Mouse (Mus musculus) CH12.LX (cell line): Measurements from ENCODE around the gene Shroom4.

Source experiments
- CHD2 ChIP-seq: IDR thresholded peaks from 2 replicates; pipeline ENCODE4 v1.6.1; 2011; ENCODE audit warnings: low read length, improper control_type of control experiment
- CTCF ChIP-seq, 2 experiments: IDR thresholded peaks in 1 of 2; conservative IDR thresholded peaks in 1 of 2; 2 replicates each; pipeline ENCODE4 v1.5.1; 2011 to 2012; ENCODE audit warnings: low read depth in 2 of 2, low read length in 2 of 2, improper control_type of control experiment in 1 of 2, inconsistent platforms in 1 of 2, mild to moderate bottlenecking in 1 of 2, moderate library complexity in 1 of 2
- EP300 ChIP-seq: IDR thresholded peaks from 2 replicates; pipeline ENCODE4 v1.6.1; 2011; ENCODE audit warnings: low read length, improper control_type of control experiment
- JUN ChIP-seq: IDR thresholded peaks from 2 replicates; pipeline ENCODE4 v1.6.1; 2011; ENCODE audit warnings: low read depth, mild to moderate bottlenecking, low read length, improper control_type of control experiment, moderate library complexity; ENCODE audit not compliant: insufficient read depth
- JUND ChIP-seq: conservative IDR thresholded peaks from 2 replicates; pipeline ENCODE4 v1.6.1; 2011; ENCODE audit warnings: low read depth, low read length, improper control_type of control experiment
- KAT2A ChIP-seq: IDR thresholded peaks from 2 replicates; pipeline ENCODE4 v1.6.1; 2012; ENCODE audit warnings: low read length, improper control_type of control experiment, inconsistent platforms; ENCODE audit not compliant: insufficient replicate concordance
- POLR2A ChIP-seq: IDR thresholded peaks from 2 replicates; pipeline ENCODE4 v1.6.1; 2011; ENCODE audit warnings: low read depth, mild to moderate bottlenecking, improper control_type of control experiment, low read length
- RAD21 ChIP-seq: IDR thresholded peaks from 2 replicates; pipeline ENCODE4 v1.6.1; 2011; ENCODE audit warnings: low read depth, mild to moderate bottlenecking, low read length, improper control_type of control experiment, moderate library complexity
- TCF12 ChIP-seq: IDR thresholded peaks from 2 replicates; pipeline ENCODE4 v1.6.1; 2014; ENCODE audit warnings: low read depth, mild to moderate bottlenecking, inconsistent platforms, low read length, improper control_type of control experiment

- no peak for TF ChIP-seq EP300
- TF ChIP-seq JUND = no peak
- TF ChIP-seq KAT2A = no peak
- no peak for TF ChIP-seq CHD2
- no peak for TF ChIP-seq RAD21
- TF ChIP-seq CTCF (conservative IDR thresholded peaks at IDR 0.05 in 1 of 2, IDR thresholded peaks at IDR 0.05 in 1 of 2; ENCODE audit: low read depth in 2 of 2, low read length in 2 of 2) = no peak
- TF ChIP-seq POLR2A = no peak
- TF ChIP-seq JUN = no peak
- no peak for TF ChIP-seq TCF12
Observed at GRCm38 (mm10) chrX:6368822-6369221, 30.8 kb upstream of the Shroom4 start.
